Mouse (Mus musculus): ENCODE results near the gene Cyb5rl. TPM values are rescaled to one million over a fixed set of nuclear protein-coding genes. Genes with fewer than 3 reads are reported as not detected.

Cyb5rl gene
- polyA plus RNA-seq, 1 experiment: 7.0 TPM

GRCm38 (mm10) chr4:107135663-107136062, 68.9 kb downstream of the Cyb5rl start:
- TF ChIP-seq POLR2A (IDR thresholded peaks at IDR 0.05; ENCODE audit: borderline replicate concordance, low read depth, low read length) (no peak), CTCF (IDR thresholded peaks at IDR 0.05; ENCODE audit: low read depth, low read length) (no peak)

GRCm38 (mm10) chr4:107136531-107136930, 69.7 kb downstream of the Cyb5rl start:
- Histone ChIP-seq H3K27ac (ENCODE audit: insufficient read depth, low read depth, low read length) (no peak overlapping the region), H3K4me3 (ENCODE audit: insufficient read depth, low read length) (no peak overlapping the region), H3K4me1 (ENCODE audit: control insufficient read depth, insufficient read depth, low read length) (peaks cover 16% of the 10 kb centered on the region)
- TF ChIP-seq CTCF (IDR thresholded peaks at IDR 0.05; ENCODE audit: low read depth, low read length) (no peak), POLR2A (IDR thresholded peaks at IDR 0.05; ENCODE audit: borderline replicate concordance, low read depth, low read length) (no peak)

More at GRCm38 (mm10) chr4:107135663-107136062, 68.9 kb downstream of the Cyb5rl start:
- peaks cover 14% of the 10 kb centered on the region for H3K4me1 ChIP-seq (ENCODE audit: control insufficient read depth, insufficient read depth, low read length)
- H3K27ac ChIP-seq (ENCODE audit: insufficient read depth, low read depth, low read length): no peak overlapping the region
- H3K4me3 ChIP-seq (ENCODE audit: insufficient read depth, low read length): no peak overlapping the region

Other genes with a start within 250 kb of the Cyb5rl start
- 34.8 and 39.3 TPM in 2 replicates for gene Ssbp3, start 156.3 kb upstream of the Cyb5rl start, polyA plus RNA-seq (2012; ENCODE audit: insufficient read depth, insufficient read length, missing spikeins)
- 41.4 and 58.9 TPM in 2 replicates for gene Mrpl37, start 120 bp upstream of the Cyb5rl start, polyA plus RNA-seq (2012; ENCODE audit: insufficient read depth, insufficient read length, missing spikeins)
- gene Cdcp2, start 29.9 kb downstream of the Cyb5rl start, polyA plus RNA-seq (2012; ENCODE audit: insufficient read depth, insufficient read length, missing spikeins): not detected in 2 replicates
- gene Tmem59, start 111.4 kb downstream of the Cyb5rl start, polyA plus RNA-seq (2012; ENCODE audit: insufficient read depth, insufficient read length, missing spikeins): 293 and 296 TPM in 2 replicates
- gene Tceanc2, start 112.1 kb downstream of the Cyb5rl start, polyA plus RNA-seq (2012; ENCODE audit: insufficient read depth, insufficient read length, missing spikeins): 27.9 and 34.4 TPM in 2 replicates
- gene Ldlrad1, start 142.2 kb downstream of the Cyb5rl start, polyA plus RNA-seq (2012; ENCODE audit: insufficient read depth, insufficient read length, missing spikeins): not detected in 2 replicates
- 16.1 and 16.8 TPM in 2 replicates for gene Lrrc42, start 186.5 kb downstream of the Cyb5rl start, polyA plus RNA-seq (2012; ENCODE audit: insufficient read depth, insufficient read length, missing spikeins)
- gene Hspb11, start 186.6 kb downstream of the Cyb5rl start, polyA plus RNA-seq (2012; ENCODE audit: insufficient read depth, insufficient read length, missing spikeins): 21.1 and 27.3 TPM in 2 replicates
- gene Dio1, start 240.2 kb downstream of the Cyb5rl start, polyA plus RNA-seq (2012; ENCODE audit: insufficient read depth, insufficient read length, missing spikeins): not detected in 2 replicates
- gene Yipf1, start 247.4 kb downstream of the Cyb5rl start, polyA plus RNA-seq (2012; ENCODE audit: insufficient read depth, insufficient read length, missing spikeins): 44.1 and 57.6 TPM in 2 replicates